Mouse (Mus musculus): Measurements from ENCODE around the gene Bmp5. TPM values are rescaled to one million over a fixed set of nuclear protein-coding genes. Genes with fewer than 3 reads are reported as not detected.

Bmp5 gene
- polyA plus RNA-seq, 1 experiment from 2014 or later: 1.3 TPM

GRCm38 (mm10) chr9:75910112-75910799, 135.1 kb downstream of the Bmp5 start:
- no peak overlapping the region for H3K27ac ChIP-seq
- no peaks in the 10 kb centered on the region for H3K9me3 ChIP-seq (replicated peaks)
- H3K27me3 ChIP-seq: no peaks in the 10 kb centered on the region
- WGBS: 65% methylated on average over 7 of the region's 7 CpGs
- no peak for ATAC-seq
- H3K36me3 ChIP-seq (ENCODE audit: poor library complexity, severe bottlenecking): no peaks in the 10 kb centered on the region
- H3K4me3 ChIP-seq: no peak overlapping the region
- no peak overlapping the region for H3K4me2 ChIP-seq
- no peak overlapping the region for H3K9ac ChIP-seq
- no peaks in the 10 kb centered on the region for H3K4me1 ChIP-seq

- Histone ChIP-seq H3K9ac (no peak overlapping the region), H3K27ac (no peak overlapping the region), H3K36me3 (ENCODE audit: poor library complexity, severe bottlenecking) (no peaks in the 10 kb centered on the region), H3K4me3 (no peak overlapping the region), H3K4me2 (no peak overlapping the region), H3K9me3 (replicated peaks) (no peaks in the 10 kb centered on the region), H3K27me3 (no peaks in the 10 kb centered on the region), H3K4me1 (no peaks in the 10 kb centered on the region)
- no peak for ATAC-seq
- 81% methylated on average over 7 of the region's 7 CpGs for WGBS
Observed at GRCm38 (mm10) chr9:75911542-75911941, 136.4 kb downstream of the Bmp5 start.

GRCm38 (mm10) chr9:75916027-75916426, 140.9 kb downstream of the Bmp5 start:
- no peaks in the 10 kb centered on the region for H3K36me3 ChIP-seq (ENCODE audit: poor library complexity, severe bottlenecking)
- no peak for ATAC-seq
- H3K9ac ChIP-seq: no peak overlapping the region
- H3K4me3 ChIP-seq: no peak overlapping the region
- no peak overlapping the region for H3K4me2 ChIP-seq
- 47% methylated on average over 2 of the region's 2 CpGs for WGBS
- H3K9me3 ChIP-seq (replicated peaks): no peaks in the 10 kb centered on the region
- H3K4me1 ChIP-seq: no peaks in the 10 kb centered on the region
- H3K27ac ChIP-seq: no peak overlapping the region
- H3K27me3 ChIP-seq: no peaks in the 10 kb centered on the region

- no peak overlapping the region for H3K9ac ChIP-seq
- no peaks in the 10 kb centered on the region for H3K27me3 ChIP-seq
- no peak for ATAC-seq
- H3K9me3 ChIP-seq (replicated peaks): no peaks in the 10 kb centered on the region
- no peak overlapping the region for H3K27ac ChIP-seq
- no peak overlapping the region for H3K4me3 ChIP-seq
- H3K4me1 ChIP-seq: no peaks in the 10 kb centered on the region
- no peaks in the 10 kb centered on the region for H3K36me3 ChIP-seq (ENCODE audit: poor library complexity, severe bottlenecking)
- no peak overlapping the region for H3K4me2 ChIP-seq
- 63% methylated on average over 11 of the region's 11 CpGs for WGBS
Observed at GRCm38 (mm10) chr9:75927196-75927880, 152.2 kb downstream of the Bmp5 start.

DNA sequence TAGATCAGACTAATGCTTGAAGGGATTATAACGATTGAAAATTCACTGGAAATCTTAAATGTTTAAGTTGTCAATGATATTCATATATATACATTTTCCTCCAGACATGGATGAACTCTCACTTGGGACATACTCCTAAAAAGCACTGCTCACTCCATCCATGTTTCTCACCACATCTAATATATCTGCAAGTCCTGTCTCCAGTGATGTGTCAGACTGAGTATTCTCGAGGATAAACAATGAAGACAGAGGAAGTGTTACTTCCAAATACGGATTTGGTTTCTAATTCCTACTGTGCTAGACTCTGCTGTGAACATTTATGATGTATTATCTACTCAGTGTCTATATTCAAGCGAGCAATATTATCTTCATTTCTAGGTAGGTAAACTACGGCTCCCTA, 152.9 kb downstream of the Bmp5 start:
- Histone ChIP-seq H3K4me3 (no peak overlapping the region), H3K4me2 (no peak overlapping the region), H3K9me3 (replicated peaks) (no peaks in the 10 kb centered on the region), H3K27me3 (no peaks in the 10 kb centered on the region), H3K4me1 (no peaks in the 10 kb centered on the region), H3K27ac (no peak overlapping the region), H3K9ac (no peak overlapping the region), H3K36me3 (ENCODE audit: poor library complexity, severe bottlenecking) (no peaks in the 10 kb centered on the region)
- 86% methylated on average over 5 of the region's 5 CpGs for WGBS
- ATAC-seq: no peak

- H3K4me2 ChIP-seq: no peak overlapping the region
- H3K4me3 ChIP-seq: no peak overlapping the region
- H3K27me3 ChIP-seq: no peaks in the 10 kb centered on the region
- WGBS: 88% methylated on average over 3 of the region's 3 CpGs
- no peaks in the 10 kb centered on the region for H3K36me3 ChIP-seq (ENCODE audit: poor library complexity, severe bottlenecking)
- no peaks in the 10 kb centered on the region for H3K9me3 ChIP-seq (replicated peaks)
- H3K27ac ChIP-seq: no peak overlapping the region
- no peaks in the 10 kb centered on the region for H3K4me1 ChIP-seq
- ATAC-seq: no peak
- no peak overlapping the region for H3K9ac ChIP-seq
Observed at GRCm38 (mm10) chr9:75944663-75945062, 169.5 kb downstream of the Bmp5 start.

Small RNA genes within 50 kb of the gene (microRNA-seq; reads per million reads assigned to microRNA genes)
- gene Gm44355: not detected

Other genes with a start within 250 kb of the Bmp5 start
- gene Tmod3, start 215.7 kb upstream of the Bmp5 start, polyA plus RNA-seq (2015; fragmentation: Nextera tagmentation; extraction: Ambion mirVana): 101 TPM in 2 replicates
- gene Tmod2, start 164.0 kb upstream of the Bmp5 start, polyA plus RNA-seq (2015; fragmentation: Nextera tagmentation; extraction: Ambion mirVana): 143 and 157 TPM in 2 replicates
- 16.0 and 16.3 TPM in 2 replicates for gene Lysmd2, start 149.6 kb upstream of the Bmp5 start, polyA plus RNA-seq (2015; fragmentation: Nextera tagmentation; extraction: Ambion mirVana)
- gene Scg3, start 91.3 kb upstream of the Bmp5 start, polyA plus RNA-seq (2015; fragmentation: Nextera tagmentation; extraction: Ambion mirVana): 89.4 and 106 TPM in 2 replicates
- 11.6 and 17.3 TPM in 2 replicates for gene Hmgcll1, start 239.5 kb downstream of the Bmp5 start, polyA plus RNA-seq (2015; fragmentation: Nextera tagmentation; extraction: Ambion mirVana)

All from forebrain, embryonic 13.5 days (tissue).